Mouse (Mus musculus) ovary, postnatal 36 days (tissue): ENCODE data around the gene Hnrnpa2b1.
A peak's percentile ranks its signal among the peaks of the same experiment; 100 is the strongest.

ENCODE experiments used
- DNase-seq: peaks from one replicate; pipeline ENCODE4 v3.0.0; 2022; ENCODE audit warnings: low spot score, mixed read lengths

Gene Hnrnpa2b1

DNA sequence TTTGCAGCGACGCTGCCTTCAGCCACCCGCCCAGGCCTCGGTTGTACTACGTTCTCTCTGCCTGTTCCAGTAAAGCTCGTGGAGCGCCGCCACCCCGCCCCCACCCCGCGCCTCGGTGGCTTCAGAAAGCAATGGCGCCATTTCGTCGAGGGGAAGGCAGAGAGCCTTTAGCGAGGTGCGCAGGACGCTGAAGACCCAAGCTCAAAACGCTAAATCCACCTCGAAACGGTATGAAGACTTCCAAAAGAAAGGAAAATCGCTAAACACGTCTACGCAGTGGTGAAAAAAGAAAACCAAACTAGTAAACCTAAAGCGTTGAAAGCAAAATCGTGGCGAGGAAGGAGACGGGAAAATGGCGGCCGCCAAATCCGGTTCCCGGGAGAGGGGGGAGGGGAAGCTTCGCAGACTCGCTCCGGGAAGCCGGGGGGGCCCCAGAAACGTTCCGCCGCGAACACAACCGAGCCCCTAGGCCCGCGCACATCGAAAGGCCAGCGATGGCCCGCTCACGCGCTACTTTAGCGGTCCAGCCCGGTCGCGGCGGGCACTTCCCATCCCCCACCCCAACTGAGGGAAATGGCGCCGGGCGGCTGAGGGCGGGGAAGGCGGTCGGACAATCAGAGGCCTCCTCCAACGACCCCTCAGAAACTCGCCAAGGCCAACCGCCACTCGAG is 668 bp downstream of the Hnrnpa2b1 start:
- peak; percentile 71 for DNase-seq

GRCm38 (mm10) chr6:51467649-51468048 is 2.0 kb downstream of the Hnrnpa2b1 start:
- no peak for DNase-seq

DNA sequence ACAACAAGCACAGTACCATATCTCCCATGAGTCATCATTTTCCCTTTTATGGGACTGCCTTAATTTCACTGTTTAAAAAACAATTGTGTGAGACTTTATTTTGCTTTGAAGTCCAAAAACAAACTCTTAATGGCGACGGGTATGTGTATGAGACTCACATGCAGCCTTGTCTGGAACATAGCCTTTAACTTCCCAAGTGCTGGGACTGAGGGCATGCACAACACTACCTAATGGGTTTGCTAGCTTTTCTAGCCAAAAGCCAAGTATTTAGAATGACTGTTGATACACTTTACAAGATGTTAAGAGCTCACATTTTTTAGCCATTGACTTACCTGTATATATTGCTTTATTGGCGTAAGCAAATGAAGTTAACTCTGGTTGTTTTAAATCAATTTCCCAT is 9.3 kb downstream of the Hnrnpa2b1 start:
- no peak for DNase-seq

DNA sequence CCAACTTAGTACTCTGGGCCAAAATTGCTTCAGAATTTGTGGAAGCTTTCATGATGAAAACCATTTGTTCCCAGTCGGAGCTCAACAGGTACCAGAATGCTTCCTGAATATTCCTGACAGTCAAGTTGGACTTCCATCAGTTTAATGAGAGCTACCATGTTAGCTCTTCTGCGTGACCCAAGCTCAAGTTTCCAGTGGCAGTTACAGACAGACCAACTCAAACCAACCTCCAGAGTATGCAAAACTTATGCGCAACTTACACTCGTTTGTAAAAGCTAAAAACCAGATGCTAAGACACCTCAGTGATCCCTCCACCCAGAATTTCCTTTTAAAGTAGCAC is 9.7 kb downstream of the Hnrnpa2b1 start:
- DNase-seq, result no peak

- no peak for DNase-seq
Measured at GRCm38 (mm10) chr6:51459313-51460020, 10.2 kb downstream of the Hnrnpa2b1 start.

GRCm38 (mm10) chr6:51458925-51459312 is 10.8 kb downstream of the Hnrnpa2b1 start:
- no peak for DNase-seq

DNA sequence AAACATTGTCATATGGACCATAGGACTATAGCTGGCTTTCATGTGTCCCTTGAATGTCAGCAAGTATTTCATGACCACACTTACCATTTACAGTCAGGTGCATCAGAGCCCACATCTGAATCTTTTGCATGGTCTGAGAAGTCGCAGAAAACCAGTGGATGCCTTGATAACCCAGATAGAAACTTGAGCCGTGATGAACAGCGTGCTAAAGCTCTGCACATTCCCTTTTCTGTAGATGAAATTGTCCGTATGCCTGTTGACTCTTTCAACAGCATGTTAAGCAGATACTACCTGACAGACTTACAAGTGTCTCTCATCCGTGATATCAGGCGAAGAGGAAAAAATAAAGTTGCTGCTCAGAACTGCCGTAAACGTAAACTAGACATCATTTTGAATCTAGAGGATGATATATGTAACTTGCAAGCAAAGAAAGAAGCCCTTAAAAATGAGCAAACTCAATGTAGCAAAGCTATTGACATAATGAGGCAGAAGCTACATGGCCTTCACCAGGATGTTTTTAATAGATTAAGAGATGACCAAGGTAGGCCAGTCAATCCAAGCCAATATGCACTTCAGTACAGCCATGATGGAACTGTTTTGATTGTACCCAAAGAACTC is 11.8 kb downstream of the Hnrnpa2b1 start:
- DNase-seq, result no peak

DNA sequence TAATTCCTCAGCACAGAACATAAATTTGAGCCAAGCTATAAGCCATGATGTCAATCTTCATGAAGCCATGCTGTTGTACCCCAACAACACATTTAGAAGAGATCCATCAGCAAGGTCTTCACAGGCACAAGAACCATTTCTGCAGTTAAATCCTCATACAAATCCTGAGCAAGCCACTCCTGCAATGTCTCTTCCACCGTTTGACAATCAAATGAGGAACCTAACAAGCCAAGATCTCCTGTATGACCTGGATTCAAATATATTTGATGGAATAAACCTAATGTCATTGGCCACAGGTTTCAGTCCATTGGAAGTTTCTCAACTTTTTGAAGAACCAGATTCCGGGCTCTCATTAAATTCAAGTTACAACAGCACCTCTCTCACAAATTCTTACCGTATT is 12.4 kb downstream of the Hnrnpa2b1 start:
- no peak for DNase-seq

DNA sequence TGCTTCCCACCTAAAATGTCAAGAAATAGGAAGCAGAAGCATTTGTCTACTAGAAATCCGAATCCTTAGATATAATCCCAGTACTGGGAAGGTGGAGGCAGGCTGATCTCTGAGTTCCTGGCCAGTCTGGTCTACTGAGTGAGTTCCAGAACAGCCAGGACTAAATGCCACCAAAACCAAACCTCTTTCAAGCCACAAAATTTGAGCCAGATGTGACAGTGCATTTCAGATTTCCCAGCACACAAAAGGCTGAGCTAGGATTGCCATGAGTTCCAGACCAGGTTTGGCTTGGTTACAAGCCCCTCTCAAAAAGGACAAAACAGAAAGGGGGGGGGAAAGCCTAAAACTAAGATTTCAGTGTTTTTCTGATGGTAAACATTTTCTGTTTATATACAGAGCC is 13.5 kb downstream of the Hnrnpa2b1 start:
- DNase-seq, result no peak

DNA sequence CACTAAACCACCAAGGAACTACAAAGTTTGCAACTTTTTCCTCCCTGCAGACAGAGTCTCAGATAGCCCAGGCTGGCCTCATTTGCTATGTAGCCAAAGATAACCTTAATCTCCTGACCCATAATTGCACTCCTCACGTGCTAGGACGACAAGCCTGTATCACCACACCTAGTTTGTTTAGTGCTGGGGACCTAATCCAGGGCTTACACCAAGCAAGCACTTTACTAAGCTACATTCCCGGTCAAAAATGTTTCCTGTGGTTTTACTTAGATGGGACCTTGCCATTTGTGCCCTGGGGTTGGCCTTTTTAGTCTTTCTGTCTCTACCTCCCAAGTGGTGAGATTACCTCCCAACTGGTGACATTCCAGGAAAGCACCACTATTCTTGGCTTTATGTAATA is 14.7 kb downstream of the Hnrnpa2b1 start:
- no peak for DNase-seq

DNA sequence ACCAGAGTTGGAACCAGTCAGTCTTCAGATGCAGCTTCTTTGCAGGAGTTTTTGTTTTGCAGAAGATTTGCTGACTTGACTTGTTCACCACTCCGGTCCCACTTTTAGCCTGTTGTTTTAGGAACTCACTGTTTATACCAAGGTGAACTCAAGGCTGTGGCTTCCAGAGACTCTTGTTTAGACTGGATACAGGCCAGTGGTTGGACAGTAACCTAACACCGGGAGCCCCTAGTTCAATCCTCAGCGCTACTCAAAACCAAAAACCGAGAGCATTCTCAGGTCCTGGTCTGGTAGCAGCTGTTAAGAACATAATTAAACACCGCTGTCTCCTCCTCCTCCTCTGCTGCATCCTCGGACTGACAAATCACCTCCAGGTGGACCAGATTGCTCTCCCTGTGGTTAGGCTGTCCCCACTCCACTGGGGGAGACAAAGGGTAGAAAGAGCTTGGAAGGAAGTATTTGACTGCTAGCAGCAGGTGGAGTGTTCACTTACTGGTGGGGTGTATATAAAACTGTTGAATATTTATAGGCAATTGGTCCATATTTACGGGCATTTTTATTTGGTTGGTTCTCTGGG is 16.7 kb downstream of the Hnrnpa2b1 start:
- DNase-seq, result no peak

- DNase-seq, result no peak
Measured at GRCm38 (mm10) chr6:51442191-51442835, 27.4 kb downstream of the Hnrnpa2b1 start.

DNA sequence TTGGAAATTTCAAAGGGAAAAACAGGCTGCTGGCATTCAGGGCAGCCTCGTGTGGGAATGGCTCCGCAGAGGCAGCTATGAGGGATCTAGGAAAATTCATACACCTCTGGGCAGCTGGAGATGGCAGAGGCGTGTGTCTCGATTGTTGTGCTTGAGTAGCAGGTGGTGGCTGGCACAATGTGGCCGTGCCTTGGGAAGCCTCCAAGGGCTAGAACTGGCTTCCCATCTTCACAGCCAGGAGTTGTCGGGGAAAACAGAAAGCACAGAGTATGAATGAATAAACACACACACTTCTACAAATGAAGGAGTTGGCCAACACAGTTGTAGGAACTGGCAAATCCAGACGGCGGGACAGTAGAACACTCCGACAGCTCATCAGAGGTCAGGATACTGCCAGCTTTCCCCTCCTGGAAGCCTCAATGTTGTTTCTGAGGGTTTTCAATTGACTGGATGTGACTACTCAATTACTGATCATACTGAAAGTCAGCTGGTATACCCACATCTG is 30.8 kb downstream of the Hnrnpa2b1 start:
- DNase-seq, result no peak

- no peak for DNase-seq
Measured at GRCm38 (mm10) chr6:51437665-51438064, 32.0 kb downstream of the Hnrnpa2b1 start.

DNA sequence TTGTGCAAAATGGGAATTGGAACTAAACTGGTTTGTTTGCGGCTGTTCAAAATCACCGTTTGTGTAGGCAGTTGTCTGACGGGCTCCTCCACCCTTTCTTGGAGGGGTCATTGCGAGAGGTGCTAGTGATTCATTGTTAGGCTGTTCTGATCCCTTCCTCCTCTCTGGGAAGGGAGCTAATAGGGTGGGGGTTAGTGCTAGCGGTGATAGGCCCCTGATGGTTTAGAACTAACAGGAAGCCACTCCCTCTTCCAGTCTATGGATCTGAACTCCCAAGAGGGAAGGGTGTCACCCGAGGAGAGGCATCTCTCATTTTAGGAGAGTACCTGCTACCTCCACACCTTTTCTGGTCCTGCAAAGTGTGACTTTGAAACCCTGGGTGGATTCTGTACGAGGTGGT is 35.4 kb downstream of the Hnrnpa2b1 start:
- no peak for DNase-seq

GRCm38 (mm10) chr6:51432535-51433397 is 36.9 kb downstream of the Hnrnpa2b1 start, which contains the start of gene Nfe2l3:
Gene Nfe2l3, plus strand, starts transcription at chr6:51432670.
- peak; percentile 66 for DNase-seq

DNA sequence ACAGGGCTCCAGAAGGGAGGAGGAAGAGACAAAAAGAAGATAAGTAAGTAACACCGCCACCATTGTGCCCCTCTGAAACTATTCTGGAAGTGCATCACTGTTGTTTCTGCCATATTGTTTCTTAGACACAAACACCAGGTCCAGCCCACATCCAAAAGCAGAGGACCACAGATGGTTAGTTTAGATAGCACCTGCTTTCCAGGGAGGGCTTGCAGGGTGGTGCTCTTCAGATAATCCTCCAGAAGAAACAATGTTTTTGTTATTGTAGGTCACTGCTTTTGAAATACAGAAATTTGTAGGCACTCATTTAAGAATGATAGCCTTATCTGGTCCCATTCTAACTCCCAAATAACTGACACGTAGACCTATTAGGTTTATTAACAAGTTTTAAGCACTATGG is 45.2 kb downstream of the Hnrnpa2b1 start:
- no peak for DNase-seq

DNA sequence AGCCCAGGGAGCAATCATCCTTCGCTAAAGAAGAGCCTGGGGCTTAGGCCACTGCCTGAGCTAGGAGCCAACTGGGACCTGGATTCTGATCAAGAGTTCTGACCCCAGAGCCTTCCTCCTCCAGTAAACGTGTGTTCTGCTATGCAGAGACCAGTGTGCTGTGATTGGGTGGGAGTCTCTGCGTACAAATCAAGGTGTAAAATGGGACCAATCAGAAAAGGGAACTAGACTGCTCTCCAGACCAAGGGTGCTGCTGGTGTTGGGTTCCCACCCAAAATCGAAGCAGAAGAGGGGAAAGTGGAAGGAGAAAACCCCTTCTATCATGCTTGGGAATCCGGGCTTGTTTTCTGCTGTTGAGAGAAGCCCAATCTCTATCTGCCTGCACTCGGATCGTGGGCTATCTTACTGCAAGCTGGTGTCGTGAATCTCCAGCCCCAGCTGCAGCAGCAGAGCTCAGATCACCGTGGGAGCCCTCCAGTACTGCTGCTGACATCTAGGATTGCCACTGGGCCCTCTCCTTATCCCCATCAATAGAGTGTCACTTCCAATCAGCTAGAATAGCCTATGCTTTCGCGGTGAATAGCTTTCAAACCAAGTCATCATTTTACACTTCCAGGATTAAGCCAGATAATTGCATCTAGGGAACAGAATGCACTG is 46.1 kb downstream of the Hnrnpa2b1 start:
- no peak for DNase-seq

- no peak for DNase-seq
Measured at GRCm38 (mm10) chr6:51417306-51417936, 52.3 kb downstream of the Hnrnpa2b1 start.

GRCm38 (mm10) chr6:51416433-51416832 is 53.3 kb downstream of the Hnrnpa2b1 start:
- DNase-seq, result no peak
